Mouse (Mus musculus): ENCODE measurements around the gene Pwwp2b. TPM values are rescaled to one million over a fixed set of nuclear protein-coding genes. Genes with fewer than 3 reads are reported as not detected.
A peak's percentile ranks its signal among the peaks of the same experiment; 100 is the strongest.

Gene Pwwp2b
- polyA plus RNA-seq, 1 experiment = 4.5 TPM

GRCm38 (mm10) chr7:139226416-139226815, 21.9 kb upstream of the Pwwp2b start:
- DNase-seq (ENCODE audit: low read depth) = no peak
- no peak for TF ChIP-seq POLR2A (IDR thresholded peaks at IDR 0.05; ENCODE audit: borderline replicate concordance, extremely low read depth, insufficient read depth, insufficient read length, poor library complexity, severe bottlenecking)
- no peak for TF ChIP-seq CTCF (IDR thresholded peaks at IDR 0.05; ENCODE audit: borderline replicate concordance, extremely low read depth, insufficient read depth, insufficient read length)

GRCm38 (mm10) chr7:139228447-139229171, 19.7 kb upstream of the Pwwp2b start:
- no peak for DNase-seq (ENCODE audit: low read depth)
- no peak for TF ChIP-seq CTCF (IDR thresholded peaks at IDR 0.05; ENCODE audit: borderline replicate concordance, extremely low read depth, insufficient read depth, insufficient read length)
- no peak for TF ChIP-seq POLR2A (IDR thresholded peaks at IDR 0.05; ENCODE audit: borderline replicate concordance, extremely low read depth, insufficient read depth, insufficient read length, poor library complexity, severe bottlenecking)

- TF ChIP-seq POLR2A (IDR thresholded peaks at IDR 0.05; ENCODE audit: borderline replicate concordance, extremely low read depth, insufficient read depth, insufficient read length, poor library complexity, severe bottlenecking) (no peak), CTCF (IDR thresholded peaks at IDR 0.05; ENCODE audit: borderline replicate concordance, extremely low read depth, insufficient read depth, insufficient read length) (no peak)
- peak; percentile 14 for DNase-seq (ENCODE audit: low read depth)
These were observed 18.4 kb upstream of the Pwwp2b start for GRCm38 (mm10) chr7:139229837-139230236.

- DNase-seq (ENCODE audit: low read depth) = no peak
- TF ChIP-seq CTCF (IDR thresholded peaks at IDR 0.05; ENCODE audit: borderline replicate concordance, extremely low read depth, insufficient read depth, insufficient read length) (no peak), POLR2A (IDR thresholded peaks at IDR 0.05; ENCODE audit: borderline replicate concordance, extremely low read depth, insufficient read depth, insufficient read length, poor library complexity, severe bottlenecking) (no peak)
These were observed 18.0 kb upstream of the Pwwp2b start for GRCm38 (mm10) chr7:139230241-139230640.

- DNase-seq (ENCODE audit: low read depth) = peak; percentile 90
- no peak for TF ChIP-seq POLR2A (IDR thresholded peaks at IDR 0.05; ENCODE audit: borderline replicate concordance, extremely low read depth, insufficient read depth, insufficient read length, poor library complexity, severe bottlenecking)
- peak; percentile 96 for TF ChIP-seq CTCF (IDR thresholded peaks at IDR 0.05; ENCODE audit: borderline replicate concordance, extremely low read depth, insufficient read depth, insufficient read length)
These were observed 14.6 kb upstream of the Pwwp2b start for GRCm38 (mm10) chr7:139233714-139234113.

- no peak for TF ChIP-seq POLR2A (IDR thresholded peaks at IDR 0.05; ENCODE audit: borderline replicate concordance, extremely low read depth, insufficient read depth, insufficient read length, poor library complexity, severe bottlenecking)
- TF ChIP-seq CTCF (IDR thresholded peaks at IDR 0.05; ENCODE audit: borderline replicate concordance, extremely low read depth, insufficient read depth, insufficient read length) = peak; percentile 36; the same call in 1 of the 2 replicates
- DNase-seq (ENCODE audit: low read depth) = peak; percentile 65
These were observed 13.7 kb upstream of the Pwwp2b start for GRCm38 (mm10) chr7:139234426-139235188.

GRCm38 (mm10) chr7:139235651-139236358, 12.5 kb upstream of the Pwwp2b start:
- no peak for DNase-seq (ENCODE audit: low read depth)
- TF ChIP-seq POLR2A (IDR thresholded peaks at IDR 0.05; ENCODE audit: borderline replicate concordance, extremely low read depth, insufficient read depth, insufficient read length, poor library complexity, severe bottlenecking) (no peak), CTCF (IDR thresholded peaks at IDR 0.05; ENCODE audit: borderline replicate concordance, extremely low read depth, insufficient read depth, insufficient read length) (no peak)

GRCm38 (mm10) chr7:139239432-139239831, 8.8 kb upstream of the Pwwp2b start:
- no peak for DNase-seq (ENCODE audit: low read depth)
- no peak for TF ChIP-seq CTCF (IDR thresholded peaks at IDR 0.05; ENCODE audit: borderline replicate concordance, extremely low read depth, insufficient read depth, insufficient read length)
- TF ChIP-seq POLR2A (IDR thresholded peaks at IDR 0.05; ENCODE audit: borderline replicate concordance, extremely low read depth, insufficient read depth, insufficient read length, poor library complexity, severe bottlenecking) = no peak

- no peak for DNase-seq (ENCODE audit: low read depth)
These were observed 2.2 kb upstream of the Pwwp2b start for GRCm38 (mm10) chr7:139246086-139246485.

GRCm38 (mm10) chr7:139246931-139247880, 1.1 kb upstream of the Pwwp2b start:
- TF ChIP-seq CTCF (IDR thresholded peaks at IDR 0.05; ENCODE audit: borderline replicate concordance, extremely low read depth, insufficient read depth, insufficient read length) (no peak), POLR2A (IDR thresholded peaks at IDR 0.05; ENCODE audit: borderline replicate concordance, extremely low read depth, insufficient read depth, insufficient read length, poor library complexity, severe bottlenecking) (no peak)
- peak; percentile 70 for DNase-seq (ENCODE audit: low read depth)

More at GRCm38 (mm10) chr7:139246086-139246485, 2.2 kb upstream of the Pwwp2b start:
- TF ChIP-seq CTCF (IDR thresholded peaks at IDR 0.05; ENCODE audit: borderline replicate concordance, extremely low read depth, insufficient read depth, insufficient read length) = no peak
- TF ChIP-seq POLR2A (IDR thresholded peaks at IDR 0.05; ENCODE audit: borderline replicate concordance, extremely low read depth, insufficient read depth, insufficient read length, poor library complexity, severe bottlenecking) = no peak
